ENCODE assay signal across 15 mouse cellular contexts in genomic region chr19:5409068-5409467, GRCm38 (mm10). TPM values are rescaled to one million over a fixed set of nuclear protein-coding genes. Genes with fewer than 3 reads are reported as not detected.
DNase-seq lines count a peak whose midpoint lies in the region; ATAC-seq and TF ChIP-seq lines count a peak whose summit lies in the region.
"Had no signal": no experiment of that assay in that cellular context is flagged by ENCODE, and none has a peak within 500 bp of the region (broad histone marks: within the 10 kb centered on the region; RNA-seq: fewer than 3 reads in every experiment).

No protein-coding gene starts in this region.

- no peak overlapping the region for H3K27ac ChIP-seq in lung, embryonic 14.5 days (ENCODE audit: low read depth)
- peak overlapping the region; percentile 100 for H3K27ac ChIP-seq in heart, postnatal 0 days (ENCODE audit: low read depth)
- H3K27ac ChIP-seq: embryonic facial prominence, embryonic 12.5 days; limb, embryonic 13.5 days; stomach, postnatal 0 days had no signal

- TF ChIP-seq POLR2A in lung, adult 2 months (IDR thresholded peaks at IDR 0.05; ENCODE audit: borderline replicate concordance, extremely low read depth, low read depth, low read length), result no peak; the same call in 1 of the 2 replicates

- peak; percentile 56 for DNase-seq in gastrocnemius, postnatal 14 days
- no peak for DNase-seq in gastrocnemius, adult 18-20 months (ENCODE audit: low spot score)
- peak; percentile 71 for DNase-seq in lung, embryonic 14.5 days
- no peak for DNase-seq in lung, adult 2 months
- DNase-seq in heart, postnatal 0 days (ENCODE audit: low spot score), result no peak
- peak; percentile 59 to 85 for DNase-seq in lung, postnatal 4 days
- DNase-seq in cerebellum, adult 11 months, result no peak
- no peak for DNase-seq in left cerebral cortex, adult 8-10 months (ENCODE audit: low spot score in 2 of 2)
- DNase-seq: B cell, adult 2 months; gastrocnemius, postnatal 36 days had no signal

- peak; percentile 9; the same call in 1 of the 2 replicates for ATAC-seq in lung, embryonic 14.5 days (ENCODE audit: insufficient read depth)
- no peak for ATAC-seq in heart, postnatal 0 days (ENCODE audit: insufficient read depth, low read depth)
- ATAC-seq: Patski had no signal

- no peaks in the 10 kb centered on the region for H3K4me1 ChIP-seq in lung, embryonic 14.5 days (ENCODE audit: insufficient read depth)
- peaks cover 16% of the 10 kb centered on the region for H3K4me1 ChIP-seq in lung, adult 2 months (ENCODE audit: control insufficient read depth, insufficient read depth, low read length)
- peaks cover 20% of the 10 kb centered on the region; the same call in 1 of the 2 replicates for H3K4me1 ChIP-seq in heart, postnatal 0 days (ENCODE audit: control insufficient read depth, insufficient read depth)

- no peak overlapping the region for H3K4me3 ChIP-seq in lung, embryonic 14.5 days (ENCODE audit: low read depth, low read length)
- H3K4me3 ChIP-seq in lung, adult 2 months (replicated peaks; ENCODE audit: extremely low read depth, low read depth, low read length), result no peak overlapping the region
- no peak overlapping the region for H3K4me3 ChIP-seq in heart, postnatal 0 days (ENCODE audit: low read depth, low read length)
- H3K4me3 ChIP-seq: embryonic facial prominence, embryonic 12.5 days; limb, embryonic 13.5 days had no signal

- no peaks in the 10 kb centered on the region for H3K27me3 ChIP-seq in lung, embryonic 14.5 days (ENCODE audit: insufficient read depth, low read length)
- H3K27me3 ChIP-seq in heart, postnatal 0 days (ENCODE audit: control insufficient read depth, insufficient read depth, low read length), result no peaks in the 10 kb centered on the region
- H3K27me3 ChIP-seq: embryonic facial prominence, embryonic 12.5 days; limb, embryonic 13.5 days; Patski had no signal

- H3K4me2 ChIP-seq in lung, embryonic 14.5 days, result no peak overlapping the region
- no peak overlapping the region for H3K4me2 ChIP-seq in heart, postnatal 0 days (ENCODE audit: low read depth, low read length)
- H3K4me2 ChIP-seq: embryonic facial prominence, embryonic 12.5 days; limb, embryonic 13.5 days had no signal

- 50% methylated on average over 5 of the region's 5 CpGs for WGBS in lung, embryonic 14.5 days
- WGBS in lung, adult 2 months, result 58% methylated on average over 5 of the region's 5 CpGs
- 64% methylated on average over 5 of the region's 5 CpGs for WGBS in heart, postnatal 0 days

- intact Hi-C loops in gastrocnemius, postnatal 14 days (cut with DNase I; ENCODE audit: low total_unique reads), result no loop called here

- H3K36me3 ChIP-seq in lung, embryonic 14.5 days (ENCODE audit: insufficient read depth), result no peaks in the 10 kb centered on the region
- H3K36me3 ChIP-seq in heart, postnatal 0 days (replicated peaks; ENCODE audit: control insufficient read depth, insufficient read depth, low read length), result no peaks in the 10 kb centered on the region
- H3K36me3 ChIP-seq: embryonic facial prominence, embryonic 12.5 days had no signal

- no peaks in the 10 kb centered on the region for H3K9me3 ChIP-seq in lung, embryonic 14.5 days (ENCODE audit: low read depth, low read length)
- H3K9me3 ChIP-seq in heart, postnatal 0 days (replicated peaks; ENCODE audit: control insufficient read depth, low read length), result no peaks in the 10 kb centered on the region
- H3K9me3 ChIP-seq: embryonic facial prominence, embryonic 12.5 days; limb, embryonic 13.5 days had no signal

- no peak overlapping the region for H3K9ac ChIP-seq in lung, embryonic 14.5 days
- no peak overlapping the region for H3K9ac ChIP-seq in heart, postnatal 0 days (replicated peaks; ENCODE audit: low read depth, low read length)
- H3K9ac ChIP-seq: embryonic facial prominence, embryonic 12.5 days; limb, embryonic 13.5 days had no signal

- TF ChIP-seq EP300 in heart, postnatal 0 days (IDR thresholded peaks at IDR 0.05; ENCODE audit: low read depth), result no peak

- TF ChIP-seq CTCF in lung, embryonic 14.5 days (IDR thresholded peaks at IDR 0.05; ENCODE audit: low read depth), result no peak
- TF ChIP-seq CTCF in lung, adult 2 months (IDR thresholded peaks at IDR 0.05; ENCODE audit: insufficient read depth, low read length), result no peak
- no peak for TF ChIP-seq CTCF in heart, postnatal 0 days (IDR thresholded peaks at IDR 0.05; ENCODE audit: low read depth)

RNA-seq across cellular contexts. Expression of gene Tsga10ip, which starts 6.7 kb away (rescaled TPM):
- under 1 TPM; 0.58 to 0.70 TPM for total RNA-seq in gastrocnemius, postnatal 14 days (2021)
- 1 to 10 TPM; 1.2 to 1.3 TPM for total RNA-seq in gastrocnemius, adult 18-20 months (2021)
- polyA plus RNA-seq in lung, embryonic 14.5 days (2014; fragmentation: Nextera tagmentation; extraction: Ambion mirVana), result 0.64 TPM in 1 of 2 replicates, not detected in the other
- not detected in 2 replicates for polyA plus RNA-seq in lung, adult 2 months (2012; rRNA removed)
- 0.31 and 3.5 TPM in 2 replicates for total RNA-seq in heart, postnatal 0 days (2014; rRNA removed; ENCODE audit: low replicate concordance)
- polyA plus RNA-seq in heart, postnatal 0 days (2015; fragmentation: Nextera tagmentation; extraction: Ambion mirVana), result 2.5 and 3.5 TPM in 2 replicates
- total RNA-seq in left cerebral cortex, adult 8-10 months (2022), result not detected

RNA-seq across cellular contexts. Expression of gene Drap1, which starts 15.7 kb away (rescaled TPM):
- 100 to 1,000 TPM; 550 to 558 TPM for total RNA-seq in gastrocnemius, postnatal 14 days (2021)
- 100 to 1,000 TPM; 587 to 651 TPM for total RNA-seq in gastrocnemius, adult 18-20 months (2021)
- polyA plus RNA-seq in lung, embryonic 14.5 days (2014; fragmentation: Nextera tagmentation; extraction: Ambion mirVana), result 204 and 217 TPM in 2 replicates
- polyA plus RNA-seq in lung, adult 2 months (2012; rRNA removed), result 151 and 176 TPM in 2 replicates
- total RNA-seq in heart, postnatal 0 days (2014; rRNA removed; ENCODE audit: low replicate concordance), result 169 and 171 TPM in 2 replicates
- polyA plus RNA-seq in heart, postnatal 0 days (2015; fragmentation: Nextera tagmentation; extraction: Ambion mirVana), result 328 and 338 TPM in 2 replicates
- 100 to 1,000 TPM; 253 to 272 (median 266) TPM for total RNA-seq in left cerebral cortex, adult 8-10 months (2022)

RNA-seq across cellular contexts. Expression of gene AI837181, which starts 15.9 kb away (rescaled TPM):
- 10 to 100 TPM; 45.1 to 48.4 TPM for total RNA-seq in gastrocnemius, postnatal 14 days (2021)
- total RNA-seq in gastrocnemius, adult 18-20 months (2021), result 10 to 100 TPM; 32.9 to 36.2 TPM
- polyA plus RNA-seq in lung, embryonic 14.5 days (2014; fragmentation: Nextera tagmentation; extraction: Ambion mirVana), result 40.8 and 42.7 TPM in 2 replicates
- polyA plus RNA-seq in lung, adult 2 months (2012; rRNA removed), result 85.2 and 86.7 TPM in 2 replicates
- 47.4 and 59.1 TPM in 2 replicates for total RNA-seq in heart, postnatal 0 days (2014; rRNA removed; ENCODE audit: low replicate concordance)
- polyA plus RNA-seq in heart, postnatal 0 days (2015; fragmentation: Nextera tagmentation; extraction: Ambion mirVana), result 38.1 and 40.5 TPM in 2 replicates
- total RNA-seq in left cerebral cortex, adult 8-10 months (2022), result 10 to 100 TPM; 70.4 to 79.1 (median 75.0) TPM

RNA-seq across cellular contexts. Expression of gene Sart1, which starts 20.6 kb away (rescaled TPM):
- 10 to 100 TPM; 28.0 to 39.0 TPM for total RNA-seq in gastrocnemius, postnatal 14 days (2021)
- total RNA-seq in gastrocnemius, adult 18-20 months (2021), result 10 to 100 TPM; 36.5 to 38.8 TPM
- 72.0 and 73.8 TPM in 2 replicates for polyA plus RNA-seq in lung, embryonic 14.5 days (2014; fragmentation: Nextera tagmentation; extraction: Ambion mirVana)
- polyA plus RNA-seq in lung, adult 2 months (2012; rRNA removed), result 15.6 and 35.7 TPM in 2 replicates
- 4.4 and 39.0 TPM in 2 replicates for total RNA-seq in heart, postnatal 0 days (2014; rRNA removed; ENCODE audit: low replicate concordance)
- 26.4 and 26.9 TPM in 2 replicates for polyA plus RNA-seq in heart, postnatal 0 days (2015; fragmentation: Nextera tagmentation; extraction: Ambion mirVana)
- 100 to 1,000 TPM in 2 of 4 experiments, 10 to 100 TPM in 2; 85.6 to 109 (median 94.2) TPM for total RNA-seq in left cerebral cortex, adult 8-10 months (2022)

RNA-seq across cellular contexts. Expression of gene Fosl1, which starts 38.3 kb away (rescaled TPM):
- total RNA-seq in gastrocnemius, postnatal 14 days (2021), result not detected
- total RNA-seq in gastrocnemius, adult 18-20 months (2021), result under 1 TPM; 0.17 to 0.34 TPM
- not detected in 2 replicates for polyA plus RNA-seq in lung, embryonic 14.5 days (2014; fragmentation: Nextera tagmentation; extraction: Ambion mirVana)
- polyA plus RNA-seq in lung, adult 2 months (2012; rRNA removed), result 0.34 and 0.36 TPM in 2 replicates
- total RNA-seq in heart, postnatal 0 days (2014; rRNA removed; ENCODE audit: low replicate concordance), result not detected in 2 replicates
- 0.12 TPM in 1 of 2 replicates, not detected in the other for polyA plus RNA-seq in heart, postnatal 0 days (2015; fragmentation: Nextera tagmentation; extraction: Ambion mirVana)
- total RNA-seq in left cerebral cortex, adult 8-10 months (2022), result not detected
- total RNA-seq: gastrocnemius, postnatal 36 days had no signal
- polyA plus RNA-seq: embryonic facial prominence, embryonic 12.5 days; kidney, embryonic 14.5 days; limb, embryonic 13.5 days had no signal

Comparison
In these comparisons a context has a peak if more than half of its experiments do, and no peak if none do; other contexts are left out.
1. DNase-seq: peak in gastrocnemius, postnatal 14 days (single experiment), lung, embryonic 14.5 days (single experiment) and lung, postnatal 4 days (2 of 2); none in gastrocnemius, adult 18-20 months (single experiment), lung, adult 2 months (single experiment), heart, postnatal 0 days (single experiment), cerebellum, adult 11 months (single experiment) and left cerebral cortex, adult 8-10 months (0 of 2).